Mouse (Mus musculus): ENCODE results near the gene Appbp2.

The Appbp2 gene

GRCm38 (mm10) chr11:85234990-85235841 lies at the start of gene Appbp2:
Gene Appbp2 (minus strand): TSS chr11:85235130.
- DNase-seq (ENCODE audit: low spot score), result peak; percentile 96

GRCm38 (mm10) chr11:85281219-85281878 lies 46.4 kb upstream of the Appbp2 start:
- no peak for DNase-seq (ENCODE audit: low spot score)

- no peak for DNase-seq (ENCODE audit: low spot score)
Measured at GRCm38 (mm10) chr11:85278175-85278574, 43.2 kb upstream of the Appbp2 start.

GRCm38 (mm10) chr11:85277609-85278008 lies 42.7 kb upstream of the Appbp2 start:
- no peak for DNase-seq (ENCODE audit: low spot score)

- DNase-seq (ENCODE audit: low spot score), result no peak
Measured at GRCm38 (mm10) chr11:85275151-85275550, 40.2 kb upstream of the Appbp2 start.

GRCm38 (mm10) chr11:85273299-85273698 lies 38.4 kb upstream of the Appbp2 start:
- DNase-seq (ENCODE audit: low spot score), result no peak

GRCm38 (mm10) chr11:85270631-85271030 lies 35.7 kb upstream of the Appbp2 start:
- DNase-seq (ENCODE audit: low spot score), result peak; percentile 72

GRCm38 (mm10) chr11:85267393-85267792 lies 32.5 kb upstream of the Appbp2 start:
- DNase-seq (ENCODE audit: low spot score), result no peak

- peak; percentile 17 for DNase-seq (ENCODE audit: low spot score)
Measured at GRCm38 (mm10) chr11:85264635-85265034, 29.7 kb upstream of the Appbp2 start.

- peak; percentile 88 for DNase-seq (ENCODE audit: low spot score)
Measured at GRCm38 (mm10) chr11:85261192-85261591, 26.3 kb upstream of the Appbp2 start.

- no peak for DNase-seq (ENCODE audit: low spot score)
Measured at GRCm38 (mm10) chr11:85258966-85259365, 24.0 kb upstream of the Appbp2 start.

GRCm38 (mm10) chr11:85255471-85256027 lies 20.6 kb upstream of the Appbp2 start:
- DNase-seq (ENCODE audit: low spot score), result no peak

- no peak for DNase-seq (ENCODE audit: low spot score)
Measured at GRCm38 (mm10) chr11:85253641-85254040, 18.7 kb upstream of the Appbp2 start.

GRCm38 (mm10) chr11:85253006-85253405 lies 18.1 kb upstream of the Appbp2 start:
- DNase-seq (ENCODE audit: low spot score), result no peak

- DNase-seq (ENCODE audit: low spot score), result no peak
Measured at GRCm38 (mm10) chr11:85251955-85252354, 17.0 kb upstream of the Appbp2 start.

GRCm38 (mm10) chr11:85250467-85250866 lies 15.5 kb upstream of the Appbp2 start:
- DNase-seq (ENCODE audit: low spot score), result no peak

GRCm38 (mm10) chr11:85249338-85249737 lies 14.4 kb upstream of the Appbp2 start:
- DNase-seq (ENCODE audit: low spot score), result no peak

GRCm38 (mm10) chr11:85248151-85248550 lies 13.2 kb upstream of the Appbp2 start:
- DNase-seq (ENCODE audit: low spot score), result no peak

- DNase-seq (ENCODE audit: low spot score), result no peak
Measured at GRCm38 (mm10) chr11:85241226-85241625, 6.3 kb upstream of the Appbp2 start.

- DNase-seq (ENCODE audit: low spot score), result no peak
Measured at GRCm38 (mm10) chr11:85240211-85240610, 5.3 kb upstream of the Appbp2 start.

- DNase-seq (ENCODE audit: low spot score), result peak; percentile 85
Measured at GRCm38 (mm10) chr11:85234363-85234989, 454 bp downstream of the Appbp2 start.

- peak; percentile 27 for DNase-seq (ENCODE audit: low spot score)
Measured at GRCm38 (mm10) chr11:85233676-85234210, 1.2 kb downstream of the Appbp2 start.

Data from embryo, embryonic 10.5 days (tissue).